15 mouse cellular contexts compared by ENCODE assay signal in the genomic region with DNA sequence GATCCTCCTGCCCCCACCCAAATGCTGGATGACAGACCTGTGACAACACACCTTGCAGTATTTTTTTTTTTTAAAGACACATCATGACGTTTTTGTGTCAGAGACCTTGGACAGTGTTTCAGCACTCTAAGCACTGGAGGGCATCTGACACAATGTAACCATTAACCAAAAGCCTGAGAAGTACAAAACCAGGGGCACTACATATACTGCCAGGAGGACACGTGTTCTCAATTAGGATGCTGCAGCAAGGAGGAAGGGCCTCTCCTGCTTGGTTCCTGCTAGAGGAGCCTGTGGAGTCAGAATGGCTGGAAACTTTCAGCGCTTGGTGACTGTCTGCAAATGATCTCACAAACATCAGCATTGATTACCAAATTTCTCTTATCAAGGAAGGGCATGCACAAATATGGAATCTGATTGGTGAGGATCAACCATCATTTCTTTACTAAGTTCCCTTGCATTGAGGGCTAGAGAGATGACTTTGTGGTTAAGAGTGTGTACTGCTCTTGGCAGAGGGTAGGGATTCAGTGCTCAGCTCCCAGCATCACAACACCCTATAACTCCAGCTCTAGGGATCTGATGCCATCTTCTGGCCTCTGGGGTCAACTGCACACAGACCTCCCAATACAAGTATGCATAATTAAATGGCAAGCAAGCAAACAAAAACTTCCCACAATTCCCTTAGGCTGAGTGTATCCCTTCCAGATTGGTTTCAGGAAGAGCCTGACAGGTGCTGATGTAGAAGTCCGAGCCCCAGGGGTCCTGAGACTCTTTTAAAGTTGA. TPM values are rescaled to one million over a fixed set of nuclear protein-coding genes. Genes with fewer than 3 reads are reported as not detected.
A peak's percentile ranks its signal among the peaks of the same experiment; 100 is the strongest.
DNase-seq lines count a peak whose midpoint lies in the region; ATAC-seq and TF ChIP-seq lines count a peak whose summit lies in the region.
"Had no signal": no experiment of that assay in that cellular context is flagged by ENCODE, and none has a peak within 500 bp of the region (broad histone marks: within the 10 kb centered on the region; RNA-seq: fewer than 3 reads in every experiment).

No protein-coding gene starts in this region.

- H3K4me2 ChIP-seq in limb, embryonic 15.5 days, result no peak overlapping the region
- H3K4me2 ChIP-seq: embryonic facial prominence, embryonic 12.5 days; neural tube, embryonic 13.5 days had no signal

- no peak overlapping the region for H3K4me3 ChIP-seq in liver, adult 2 months (ENCODE audit: insufficient read depth, low read depth, low read length)
- no peak overlapping the region for H3K4me3 ChIP-seq in limb, embryonic 15.5 days
- H3K4me3 ChIP-seq: embryonic facial prominence, embryonic 12.5 days; neural tube, embryonic 13.5 days had no signal

- H3K79me2 ChIP-seq in liver, adult 2 months (ENCODE audit: control insufficient read depth, insufficient read depth, low read length), result no peaks in the 10 kb centered on the region

- H3K9ac ChIP-seq in liver, adult 2 months (ENCODE audit: low read depth, low read length), result no peak overlapping the region
- no peak overlapping the region for H3K9ac ChIP-seq in limb, embryonic 15.5 days
- H3K9ac ChIP-seq: embryonic facial prominence, embryonic 12.5 days; neural tube, embryonic 13.5 days had no signal

- DNase-seq in liver, adult 2 months (ENCODE audit: extremely low read depth, low read depth, low spot score), result peak; percentile 8
- DNase-seq in liver (no peak), NIH3T3 (ENCODE audit: low read depth) (peak; percentile 69)
- DNase-seq in embryo, embryonic 11 days, result peak; percentile 50
- no peak for DNase-seq in gastrocnemius, adult 8-10 months (ENCODE audit: low spot score in 2 of 2)
- no peak for DNase-seq in spleen, adult 12 weeks (ENCODE audit: low spot score)
- DNase-seq: adrenal gland, adult 8-10 months; lung, postnatal 14 days had no signal

- ATAC-seq in limb, embryonic 15.5 days (ENCODE audit: insufficient number of reproducible peaks, low FRiP score, low TSS enrichment, low read depth), result 0 out of 2 replicates have a peak, but pooled peaks have one; percentile 37

- H3K36me3 ChIP-seq in liver, adult 2 months (ENCODE audit: control insufficient read depth, insufficient read depth, low read length), result no peaks in the 10 kb centered on the region
- H3K36me3 ChIP-seq in limb, embryonic 15.5 days, result no peaks in the 10 kb centered on the region
- H3K36me3 ChIP-seq: embryonic facial prominence, embryonic 12.5 days; neural tube, embryonic 13.5 days had no signal

- peak; percentile 48 for TF ChIP-seq CTCF in liver, adult 2 months (IDR thresholded peaks at IDR 0.05; ENCODE audit: low read depth, low read length)

- H3K9me3 ChIP-seq in limb, embryonic 15.5 days, result no peaks in the 10 kb centered on the region
- H3K9me3 ChIP-seq: embryonic facial prominence, embryonic 12.5 days; neural tube, embryonic 13.5 days had no signal

- H3K27me3 ChIP-seq in liver, adult 2 months (ENCODE audit: control insufficient read depth, insufficient read depth, low read length), result peaks cover 3% of the 10 kb centered on the region; the same call in 1 of the 2 replicates
- H3K27me3 ChIP-seq in limb, embryonic 15.5 days, result no peaks in the 10 kb centered on the region
- H3K27me3 ChIP-seq: embryonic facial prominence, embryonic 12.5 days had no signal

- TF ChIP-seq POLR2A in liver, adult 2 months (IDR thresholded peaks at IDR 0.05; ENCODE audit: extremely low read depth, insufficient read depth, low read length), result no peak

- no peaks in the 10 kb centered on the region for H3K4me1 ChIP-seq in liver, adult 2 months (ENCODE audit: control insufficient read depth, insufficient read depth, low read length)
- H3K4me1 ChIP-seq in limb, embryonic 15.5 days, result peaks cover 12% of the 10 kb centered on the region

- H3K27ac ChIP-seq in liver, adult 2 months (replicated peaks; ENCODE audit: insufficient read depth, low read depth, low read length), result no peak overlapping the region
- H3K27ac ChIP-seq in limb, embryonic 15.5 days, result no peak overlapping the region
- H3K27ac ChIP-seq: embryonic facial prominence, embryonic 12.5 days; neural tube, embryonic 13.5 days had no signal

- 50% methylated on average over 4 of the region's 4 CpGs for WGBS in liver, adult 2 months
- WGBS in limb, embryonic 15.5 days, result 23% methylated on average over 4 of the region's 4 CpGs

RNA-seq across cellular contexts. Expression of a gene that starts 7.2 kb away (rescaled TPM):
- not detected in 2 replicates for total RNA-seq in liver, adult 2 months (2014; rRNA removed)
- not detected in 2 replicates for polyA plus RNA-seq in liver, adult 2 months (2012; rRNA removed)
- 0.10 and 0.14 TPM in 2 replicates for polyA plus RNA-seq in limb, embryonic 15.5 days (2015; fragmentation: Nextera tagmentation; extraction: Ambion mirVana)
- total RNA-seq in gastrocnemius, adult 8-10 months (2022), result not detected
- total RNA-seq: adrenal gland, adult 8-10 months; gastrocnemius, adult 18-20 months; heart, postnatal 25 days; layer of hippocampus, postnatal 10 days had no signal
- polyA plus RNA-seq: small intestine, adult 2 months had no signal

RNA-seq across cellular contexts. Expression of a gene that starts 27.5 kb away (rescaled TPM):
- total RNA-seq in liver, adult 2 months (2014; rRNA removed), result not detected in 2 replicates
- not detected in 2 replicates for polyA plus RNA-seq in liver, adult 2 months (2012; rRNA removed)
- polyA plus RNA-seq in limb, embryonic 15.5 days (2015; fragmentation: Nextera tagmentation; extraction: Ambion mirVana), result 36.7 and 45.6 TPM in 2 replicates
- not detected for total RNA-seq in gastrocnemius, adult 8-10 months (2022)
- total RNA-seq: adrenal gland, adult 8-10 months; gastrocnemius, adult 18-20 months; heart, postnatal 25 days; layer of hippocampus, postnatal 10 days had no signal
- polyA plus RNA-seq: embryonic facial prominence, embryonic 12.5 days; neural tube, embryonic 13.5 days; small intestine, adult 2 months had no signal

RNA-seq across cellular contexts. Expression of a gene that starts 34.7 kb away (rescaled TPM):
- 0.18 TPM in 1 of 2 replicates, not detected in the other for total RNA-seq in liver, adult 2 months (2014; rRNA removed)
- 0.07 and 0.10 TPM in 2 replicates for polyA plus RNA-seq in liver, adult 2 months (2012; rRNA removed)
- polyA plus RNA-seq in limb, embryonic 15.5 days (2015; fragmentation: Nextera tagmentation; extraction: Ambion mirVana), result 0.82 and 1.0 TPM in 2 replicates
- total RNA-seq in gastrocnemius, adult 8-10 months (2022), result not detected
- total RNA-seq: gastrocnemius, adult 18-20 months; heart, postnatal 25 days had no signal

Comparison
In these comparisons a context has a peak if more than half of its experiments do, and no peak if none do; other contexts are left out.
1. DNase-seq: peak in liver, adult 2 months (single experiment), NIH3T3 (single experiment) and embryo, embryonic 11 days (single experiment); none in liver (single experiment), gastrocnemius, adult 8-10 months (0 of 2) and spleen, adult 12 weeks (single experiment).